Mouse (Mus musculus): ENCODE measurements at regions not wholly inside any gene's neighbourhood (a gene's known extent, or its start where the extent isn't known, plus 50 kb on each side); places are given as distances from the start of the nearest gene placed in this dataset.

GRCm38 (mm10) chr1:163181851-163182250 is 96.4 kb upstream of the Mroh9 start:
- TF ChIP-seq CTCF (IDR thresholded peaks at IDR 0.05; ENCODE audit: extremely low read depth, insufficient read depth, low read length) = no peak
- no peak for TF ChIP-seq POLR2A (IDR thresholded peaks at IDR 0.05; ENCODE audit: extremely low read depth, insufficient read depth, low read length)

Measured in cortical plate, adult 2 months (tissue).